Mouse (Mus musculus) hindbrain, embryonic 12.5 days (tissue): ENCODE data around the gene Rexo1. TPM values are rescaled to one million over a fixed set of nuclear protein-coding genes. Genes with fewer than 3 reads are reported as not detected.
"Not testable (repeated sequence)": the region's sequence is repeated elsewhere in the genome, so short reads cannot be mapped to it uniquely, and the experiment has no call there.

Experiments used
- ATAC-seq: fragments of 200-750 bp; cut with Nextera tagmentation; 2 replicates; pipeline ENCODE4 v1.8.0; 2017; ENCODE audit warnings: moderate TSS enrichment; ENCODE audit not compliant: low FRiP score
- H3K27ac ChIP-seq: fragments of 300-500 bp; sonication (generic); 2 replicates; pipeline ENCODE4 v1.5.1; 2016; ENCODE audit warnings: mild to moderate bottlenecking
- H3K27me3 ChIP-seq: fragments of 300-500 bp; sonication (generic); 2 replicates; pipeline ENCODE4 v1.6.1; 2016; ENCODE audit warnings: mild to moderate bottlenecking
- H3K36me3 ChIP-seq: fragments of 300-500 bp; sonication (generic); 2 replicates; pipeline ENCODE4 v1.6.1; 2016; ENCODE audit warnings: mild to moderate bottlenecking
- H3K4me1 ChIP-seq: fragments of 300-500 bp; sonication (generic); 2 replicates; pipeline ENCODE4 v1.6.1; 2016
- H3K4me2 ChIP-seq: fragments of 300-500 bp; sonication (generic); replicated peaks from 2 replicates; pipeline ENCODE4 v1.6.1; 2016; ENCODE audit warnings: mild to moderate bottlenecking
- H3K4me3 ChIP-seq: fragments of 300-500 bp; sonication (generic); 2 replicates; pipeline ENCODE4 v1.5.1; 2016; ENCODE audit warnings: mild to moderate bottlenecking
- H3K9ac ChIP-seq: fragments of 300-500 bp; sonication (generic); 2 replicates; pipeline ENCODE4 v1.6.1; 2016; ENCODE audit warnings: mild to moderate bottlenecking, moderate library complexity
- H3K9me3 ChIP-seq: fragments of 300-500 bp; sonication (generic); replicated peaks from 2 replicates; pipeline ENCODE4 v1.6.1; 2016; ENCODE audit warnings: mild to moderate bottlenecking
- WGBS: fragments of 180-500 bp; shearing (Covaris S2); methylation state at CpG from one replicate; pipeline ENCODE4 v1.1.7; 2016; 5-methylcytosine and 5-hydroxymethylcytosine counted together
- polyA plus RNA-seq: library from polyadenylated mRNA; unstranded; fragments of >200 nt; fragmentation: Nextera tagmentation; extraction: Ambion mirVana; gene quantifications from 2 replicates; pipeline ENCODE4 v1.2.1, GENCODE M21; 2016

The Rexo1 gene
- 33.1 and 33.8 TPM in 2 replicates for polyA plus RNA-seq

GRCm38 (mm10) chr10:80561116-80561944 lies at the start of gene Rexo1:
Gene Rexo1, minus strand, starts transcription at chr10:80561560.
- WGBS = under 1% methylated on average over 72 of the region's 72 CpGs
- Histone ChIP-seq H3K4me1 (peaks cover 47% of the 10 kb centered on the region), H3K9me3 (no peaks in the 10 kb centered on the region), H3K36me3 (no peaks in the 10 kb centered on the region), H3K4me2 (peak within 1 kb of the TSS; percentile 94), H3K27ac (peak within 1 kb of the TSS; percentile 91), H3K9ac (peak within 1 kb of the TSS; percentile 94), H3K27me3 (no peaks in the 10 kb centered on the region), H3K4me3 (peak within 1 kb of the TSS; percentile 98)
- ATAC-seq = peak; percentile 80

- H3K27ac ChIP-seq = no peak overlapping the region
- no peak overlapping the region for H3K4me3 ChIP-seq
- H3K9ac ChIP-seq = no peak overlapping the region
- H3K9me3 ChIP-seq = no peaks in the 10 kb centered on the region
- H3K36me3 ChIP-seq = peaks cover 76% of the 10 kb centered on the region
- 86% methylated on average over 4 of the region's 4 CpGs for WGBS
- H3K4me2 ChIP-seq = no peak overlapping the region
- H3K4me1 ChIP-seq = no peaks in the 10 kb centered on the region
- no peaks in the 10 kb centered on the region for H3K27me3 ChIP-seq
- no peak for ATAC-seq
Measured at GRCm38 (mm10) chr10:80611024-80611423, 49.7 kb upstream of the Rexo1 start.

GRCm38 (mm10) chr10:80610116-80610785 lies 48.9 kb upstream of the Rexo1 start:
- peaks cover 68% of the 10 kb centered on the region for H3K36me3 ChIP-seq
- no peaks in the 10 kb centered on the region for H3K9me3 ChIP-seq
- ATAC-seq = no peak
- no peak overlapping the region for H3K4me3 ChIP-seq
- no peaks in the 10 kb centered on the region for H3K27me3 ChIP-seq
- no peaks in the 10 kb centered on the region for H3K4me1 ChIP-seq
- no peak overlapping the region for H3K4me2 ChIP-seq
- H3K9ac ChIP-seq = no peak overlapping the region; the same call in 1 of the 2 replicates
- H3K27ac ChIP-seq = no peak overlapping the region
- 94% methylated on average over 9 of the region's 9 CpGs for WGBS

- no peaks in the 10 kb centered on the region for H3K27me3 ChIP-seq
- no peak overlapping the region for H3K4me3 ChIP-seq
- peaks cover 59% of the 10 kb centered on the region for H3K36me3 ChIP-seq
- WGBS = 88% methylated on average over 10 of the region's 10 CpGs
- no peak overlapping the region for H3K27ac ChIP-seq
- no peak for ATAC-seq
- no peak overlapping the region for H3K4me2 ChIP-seq
- no peaks in the 10 kb centered on the region for H3K9me3 ChIP-seq
- no peak overlapping the region for H3K9ac ChIP-seq
- peaks cover 5% of the 10 kb centered on the region; the same call in 1 of the 2 replicates for H3K4me1 ChIP-seq
Measured at GRCm38 (mm10) chr10:80609269-80609924, 48.0 kb upstream of the Rexo1 start.

GRCm38 (mm10) chr10:80608435-80608834 lies 47.1 kb upstream of the Rexo1 start:
- Histone ChIP-seq H3K9ac (peak overlapping the region; percentile 14; the same call in 1 of the 2 replicates), H3K27me3 (no peaks in the 10 kb centered on the region), H3K9me3 (no peaks in the 10 kb centered on the region), H3K36me3 (peaks cover 51% of the 10 kb centered on the region), H3K4me3 (no peak overlapping the region), H3K4me2 (no peak overlapping the region), H3K27ac (no peak overlapping the region), H3K4me1 (peaks cover 14% of the 10 kb centered on the region)
- WGBS = 93% methylated on average over 3 of the region's 3 CpGs
- ATAC-seq = no peak

GRCm38 (mm10) chr10:80606737-80607350 lies 45.5 kb upstream of the Rexo1 start:
- H3K9ac ChIP-seq = no peak overlapping the region
- H3K4me3 ChIP-seq = peak overlapping the region; percentile 3; the same call in 1 of the 2 replicates
- no peak for ATAC-seq
- H3K27ac ChIP-seq = no peak overlapping the region
- H3K27me3 ChIP-seq = no peaks in the 10 kb centered on the region
- peaks cover 20% of the 10 kb centered on the region for H3K4me1 ChIP-seq
- H3K9me3 ChIP-seq = no peaks in the 10 kb centered on the region
- no peak overlapping the region for H3K4me2 ChIP-seq
- H3K36me3 ChIP-seq = peaks cover 41% of the 10 kb centered on the region
- 94% methylated on average over 34 of the region's 34 CpGs for WGBS

GRCm38 (mm10) chr10:80606306-80606705 lies 44.9 kb upstream of the Rexo1 start:
- 93% methylated on average over 23 of the region's 23 CpGs for WGBS
- no peak for ATAC-seq

GRCm38 (mm10) chr10:80605721-80606120 lies 44.4 kb upstream of the Rexo1 start, which contains the start of gene Gm49322:
Gene Gm49322, plus strand, starts transcription at chr10:80606021.
- H3K4me3 ChIP-seq = peak within 1 kb of the TSS; percentile 3; the same call in 1 of the 2 replicates
- not testable (repeated sequence) for H3K9me3 ChIP-seq, H3K27ac ChIP-seq, ATAC-seq, H3K9ac ChIP-seq, H3K4me2 ChIP-seq, H3K27me3 ChIP-seq
- peaks cover 20% of the 10 kb centered on the region for H3K4me1 ChIP-seq
- H3K36me3 ChIP-seq = peaks cover 40% of the 10 kb centered on the region
- WGBS = 89% methylated on average over 4 of the region's 4 CpGs

More at GRCm38 (mm10) chr10:80606306-80606705, 44.9 kb upstream of the Rexo1 start:
- Histone ChIP-seq H3K9ac (no peak overlapping the region), H3K9me3 (no peaks in the 10 kb centered on the region), H3K36me3 (peaks cover 40% of the 10 kb centered on the region), H3K4me3 (peak overlapping the region; percentile 3; the same call in 1 of the 2 replicates), H3K4me1 (peaks cover 20% of the 10 kb centered on the region), H3K4me2 (no peak overlapping the region), H3K27ac (no peak overlapping the region), H3K27me3 (no peaks in the 10 kb centered on the region)

GRCm38 (mm10) chr10:80604988-80605387 lies 43.6 kb upstream of the Rexo1 start:
- no peak overlapping the region for H3K9ac ChIP-seq
- no peaks in the 10 kb centered on the region for H3K27me3 ChIP-seq
- H3K36me3 ChIP-seq = peaks cover 39% of the 10 kb centered on the region
- H3K4me3 ChIP-seq = no peak overlapping the region
- H3K27ac ChIP-seq = no peak overlapping the region
- H3K9me3 ChIP-seq = no peaks in the 10 kb centered on the region
- H3K4me2 ChIP-seq = no peak overlapping the region
- WGBS = 90% methylated on average over 2 of the region's 2 CpGs
- no peak for ATAC-seq
- H3K4me1 ChIP-seq = peaks cover 20% of the 10 kb centered on the region

- H3K9me3 ChIP-seq = no peaks in the 10 kb centered on the region
- H3K4me1 ChIP-seq = peaks cover 20% of the 10 kb centered on the region
- peak overlapping the region; percentile 95 for H3K4me2 ChIP-seq
- peak overlapping the region; percentile 71; the same call in 1 of the 2 replicates for H3K9ac ChIP-seq
- ATAC-seq = no peak
- WGBS = 90% methylated on average over 7 of the region's 7 CpGs
- peaks cover 30% of the 10 kb centered on the region for H3K36me3 ChIP-seq
- H3K27me3 ChIP-seq = no peaks in the 10 kb centered on the region
- H3K27ac ChIP-seq = no peak overlapping the region
- peak overlapping the region; percentile 60 for H3K4me3 ChIP-seq
Measured at GRCm38 (mm10) chr10:80604001-80604509, 42.7 kb upstream of the Rexo1 start.

- peak overlapping the region; percentile 82 for H3K27ac ChIP-seq
Measured at GRCm38 (mm10) chr10:80603364-80603763, 42.0 kb upstream of the Rexo1 start.

More at GRCm38 (mm10) chr10:80603364-80603763, 42.0 kb upstream of the Rexo1 start:
- H3K4me2 ChIP-seq = peak overlapping the region; percentile 95
- WGBS = 36% methylated on average over 7 of the region's 7 CpGs
- H3K27me3 ChIP-seq = no peaks in the 10 kb centered on the region
- ATAC-seq = peak; percentile 19; the same call in 1 of the 2 replicates
- H3K9ac ChIP-seq = peak overlapping the region; percentile 71
- no peaks in the 10 kb centered on the region for H3K9me3 ChIP-seq
- H3K4me3 ChIP-seq = peak overlapping the region; percentile 60
- peaks cover 23% of the 10 kb centered on the region for H3K36me3 ChIP-seq
- peaks cover 20% of the 10 kb centered on the region for H3K4me1 ChIP-seq
